30 mouse cellular contexts compared by ENCODE assay signal in the genomic region with DNA sequence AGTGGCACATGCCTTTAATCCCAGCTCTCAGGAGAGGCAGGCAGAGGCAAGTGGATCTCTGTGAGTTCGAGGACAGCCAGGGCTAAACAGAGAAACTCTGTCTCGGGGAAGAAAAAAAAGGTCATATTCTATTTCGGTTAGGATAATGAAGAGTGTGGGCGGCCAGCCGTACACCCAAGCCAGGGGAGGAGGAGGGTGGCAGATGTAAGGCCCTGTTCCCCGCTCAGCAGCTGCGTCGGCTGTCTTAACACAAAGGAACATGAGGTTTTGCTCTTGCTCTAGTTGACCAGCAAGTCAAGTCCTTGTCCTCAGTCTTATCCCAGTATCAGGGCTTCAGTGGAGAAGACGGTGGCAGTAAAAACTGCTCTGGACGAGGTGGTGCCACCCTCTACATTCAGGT. TPM values are rescaled to one million over a fixed set of nuclear protein-coding genes. Genes with fewer than 3 reads are reported as not detected.
"Had no signal": no experiment of that assay in that cellular context is flagged by ENCODE, and none has a peak within 500 bp of the region (broad histone marks: within the 10 kb centered on the region; RNA-seq: fewer than 3 reads in every experiment).

No protein-coding gene starts in this region.

- H3K4me1 ChIP-seq: heart, embryonic 12.5 days; hindbrain, embryonic 12.5 days; intestine, embryonic 15.5 days; limb, embryonic 15.5 days; liver, embryonic 12.5 days had no signal

- H3K27ac ChIP-seq: gastrocnemius, adult 2 months; heart, embryonic 10.5 days; hindbrain, embryonic 10.5 days; hindbrain, embryonic 12.5 days; hindbrain, embryonic 14.5 days; intestine, embryonic 15.5 days; limb, embryonic 13.5 days; limb, embryonic 15.5 days; liver, embryonic 12.5 days; liver, embryonic 14.5 days had no signal

- H3K9ac ChIP-seq: heart, embryonic 12.5 days; hindbrain, embryonic 12.5 days; hindbrain, embryonic 14.5 days; intestine, embryonic 15.5 days; limb, embryonic 13.5 days; limb, embryonic 15.5 days; liver, embryonic 12.5 days; liver, embryonic 14.5 days had no signal

- H3K9me3 ChIP-seq: heart, embryonic 10.5 days; heart, embryonic 12.5 days; hindbrain, embryonic 10.5 days; hindbrain, embryonic 12.5 days; intestine, embryonic 15.5 days; limb, embryonic 13.5 days; limb, embryonic 15.5 days; liver, embryonic 12.5 days had no signal

- DNase-seq: gastrocnemius, adult 2 months; gastrocnemius, postnatal 10 days; gastrocnemius, postnatal 25 days; heart, adult 18-20 months; heart, postnatal 10 days; heart, postnatal 4 days; kidney, adult 18-20 months; kidney, adult 8-10 months; kidney, postnatal 10 days; kidney, postnatal 25 days; kidney, postnatal 4 days; left cerebral cortex, postnatal 4 days had no signal

- H3K4me3 ChIP-seq: gastrocnemius, adult 2 months; heart, embryonic 10.5 days; heart, embryonic 12.5 days; hindbrain, embryonic 10.5 days; hindbrain, embryonic 12.5 days; intestine, embryonic 15.5 days; limb, embryonic 13.5 days; limb, embryonic 15.5 days; liver, embryonic 12.5 days had no signal

- H3K4me2 ChIP-seq: heart, embryonic 12.5 days; hindbrain, embryonic 12.5 days; hindbrain, embryonic 14.5 days; intestine, embryonic 15.5 days; limb, embryonic 13.5 days; limb, embryonic 15.5 days; liver, embryonic 12.5 days had no signal

- H3K27me3 ChIP-seq: heart, embryonic 12.5 days; hindbrain, embryonic 12.5 days; intestine, embryonic 15.5 days; limb, embryonic 13.5 days; limb, embryonic 15.5 days; liver, embryonic 12.5 days had no signal

RNA-seq across cellular contexts. Expression of gene Hrh3, which starts 21.2 kb away (rescaled TPM):
- total RNA-seq: gastrocnemius, adult 2 months; gastrocnemius, postnatal 25 days; granulocyte monocyte progenitor cell, adult 5-6 weeks; heart, adult 18-20 months; heart, postnatal 10 days; heart, postnatal 25 days; heart, postnatal 4 days; liver, adult 2 months had no signal
- polyA plus RNA-seq: heart, embryonic 10.5 days; heart, embryonic 12.5 days; heart, embryonic 14.5 days; inflammation-experienced regulatory T-cells, adult 6 months; intestine, postnatal 0 days; kidney, embryonic 14.5 days; kidney, embryonic 16.5 days; limb, embryonic 13.5 days; limb, embryonic 15.5 days; liver, adult 2 months; liver, embryonic 12.5 days; liver, embryonic 14.5 days had no signal
